Mouse (Mus musculus): ENCODE results near the gene Phb2.

Gene Phb2

DNA sequence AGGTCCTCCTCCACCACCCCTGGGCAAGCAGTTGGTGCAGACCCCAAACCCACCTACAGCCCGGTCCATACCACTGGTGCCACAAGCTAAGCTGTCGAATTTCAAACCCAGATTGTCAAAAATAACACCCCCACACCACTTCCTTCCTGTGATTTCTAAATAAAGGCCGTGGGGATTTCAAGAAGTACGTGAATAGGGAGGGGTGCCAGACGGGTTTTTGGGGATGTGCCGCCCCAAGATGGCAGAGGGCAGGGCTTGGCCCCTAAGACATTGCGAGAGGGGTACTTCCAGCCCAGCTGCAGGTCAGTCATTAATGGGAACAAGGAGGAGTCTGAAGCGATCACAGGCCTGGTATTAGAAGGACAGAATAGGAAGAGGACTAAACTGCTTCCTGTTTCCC, 11.4 kb downstream of the Phb2 start:
- no peak for DNase-seq (ENCODE audit: low spot score)

DNA sequence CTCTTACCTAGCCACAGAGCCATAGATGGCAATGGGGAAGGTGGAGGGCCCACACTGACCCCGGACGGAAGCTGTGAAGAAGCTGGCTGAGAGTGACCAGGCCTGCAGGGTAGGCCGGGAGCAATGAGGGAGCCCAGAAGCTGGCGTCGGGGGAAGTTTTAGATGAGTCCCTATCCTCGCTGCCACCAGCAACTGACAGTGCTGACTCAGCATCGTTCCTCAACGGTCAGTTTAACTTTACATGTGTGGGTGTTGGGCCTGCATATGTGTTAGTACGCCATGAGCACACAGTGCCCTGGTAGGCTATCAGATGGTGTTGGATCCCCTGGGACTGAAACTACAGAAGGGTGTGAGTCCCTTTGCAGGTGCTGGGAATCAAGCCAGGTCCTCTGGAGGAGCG, 12.3 kb downstream of the Phb2 start:
- DNase-seq (ENCODE audit: low spot score) = no peak

DNA sequence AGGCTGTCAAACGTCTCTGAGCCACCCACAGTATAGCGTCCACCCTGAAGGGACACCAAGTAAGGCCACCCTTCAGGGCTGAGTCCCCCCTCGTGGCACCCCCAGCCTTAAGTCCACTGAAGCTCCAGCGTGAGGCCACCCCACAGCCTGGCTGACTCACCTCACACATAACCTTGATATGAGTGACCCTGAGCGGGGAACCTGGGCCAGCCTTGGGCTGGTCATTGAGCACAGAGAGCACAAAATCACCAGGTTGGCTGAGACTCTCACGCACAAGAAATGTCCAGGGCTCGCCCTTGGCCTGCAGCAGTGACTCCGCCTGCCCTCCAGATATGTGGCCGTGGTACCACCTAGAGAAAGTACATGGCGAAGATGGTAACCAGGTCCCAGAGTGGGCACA, 16.5 kb downstream of the Phb2 start:
- DNase-seq (ENCODE audit: low spot score) = no peak

DNA sequence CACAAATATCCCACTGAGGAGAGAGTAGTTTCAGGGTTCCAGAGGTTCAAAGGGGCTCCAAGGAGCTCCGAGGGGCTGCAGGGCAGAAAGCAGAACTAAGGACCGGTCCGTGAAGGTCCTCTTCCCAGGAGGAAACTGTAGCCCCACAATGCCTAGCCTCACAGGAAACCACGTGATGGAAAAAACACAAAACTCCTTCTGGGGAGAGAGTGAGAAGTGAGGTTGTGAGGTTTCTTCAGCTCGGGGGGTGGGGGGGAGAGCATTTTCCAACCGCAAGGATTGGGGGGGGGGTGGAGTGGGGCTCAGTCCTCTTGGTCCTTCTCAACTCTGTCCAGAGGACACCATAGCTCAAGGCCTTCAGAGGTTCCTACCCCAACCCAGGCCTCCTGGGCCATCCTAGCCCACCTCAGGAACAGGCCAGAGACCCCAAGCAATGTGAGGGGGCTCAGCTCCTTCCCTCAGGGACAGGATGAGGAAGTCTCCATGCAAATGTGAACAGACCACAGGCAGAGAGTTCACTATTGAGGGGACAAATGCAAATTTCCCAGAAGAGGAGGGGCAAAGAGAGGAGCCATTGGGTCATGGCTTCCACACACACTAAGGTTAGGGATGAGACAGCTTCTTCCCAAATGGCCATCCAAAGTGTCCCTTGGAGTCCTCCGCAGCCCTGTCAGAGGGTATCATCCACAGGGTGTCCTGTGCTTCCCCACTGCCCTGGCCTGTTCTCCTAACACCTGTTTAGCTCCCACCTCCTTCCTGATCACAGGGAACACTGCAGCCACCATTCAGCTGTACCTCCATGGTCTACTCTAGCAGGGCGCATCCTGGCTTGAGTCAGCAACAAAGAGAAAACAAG, 17.9 kb downstream of the Phb2 start:
- no peak for DNase-seq (ENCODE audit: low spot score)

GRCm38 (mm10) chr6:124731038-124731437, 18.9 kb downstream of the Phb2 start:
- DNase-seq (ENCODE audit: low spot score) = no peak

DNA sequence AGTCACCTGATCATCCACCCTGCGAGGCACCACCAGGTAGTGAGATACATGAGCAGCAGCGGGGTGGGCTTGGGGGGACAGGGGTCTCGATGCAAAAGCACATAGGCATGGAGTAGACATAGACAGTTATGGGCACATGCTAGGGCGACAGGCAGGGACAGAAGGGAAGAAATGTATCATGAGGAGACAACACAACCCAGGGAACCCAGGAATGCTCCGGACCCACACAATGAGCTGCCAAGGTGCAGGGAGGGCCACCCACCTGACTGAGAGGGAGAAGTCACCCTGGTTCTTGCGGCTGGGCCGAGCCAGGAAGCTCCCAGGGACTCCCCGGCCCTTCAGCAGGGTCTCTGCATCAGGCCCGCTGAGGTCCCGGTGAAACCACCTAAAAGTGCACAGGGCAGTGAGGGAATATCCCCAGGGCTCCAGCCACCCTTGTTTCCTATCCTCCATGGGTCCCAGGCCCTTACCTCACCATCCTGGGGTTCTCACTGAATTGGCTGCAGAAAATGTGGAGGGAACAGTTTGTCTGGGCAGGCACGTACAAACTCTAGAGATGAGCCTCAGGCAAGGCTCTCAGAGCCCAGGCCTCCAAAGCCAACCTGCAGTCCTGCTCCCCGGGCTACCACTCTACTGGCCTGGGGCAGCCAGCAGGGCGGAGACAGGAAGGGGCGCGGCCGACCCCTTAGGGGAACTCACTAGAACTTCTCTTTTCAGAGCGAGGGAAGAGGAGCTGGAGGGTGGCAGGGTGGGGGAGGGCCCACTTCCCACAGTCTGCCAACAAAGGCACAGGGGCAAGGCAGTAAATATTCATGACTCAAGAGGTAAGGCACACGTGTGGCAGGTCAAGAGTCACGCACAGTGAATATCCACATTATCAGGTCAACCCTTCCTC, 20.6 kb downstream of the Phb2 start:
- DNase-seq (ENCODE audit: low spot score) = no peak

DNA sequence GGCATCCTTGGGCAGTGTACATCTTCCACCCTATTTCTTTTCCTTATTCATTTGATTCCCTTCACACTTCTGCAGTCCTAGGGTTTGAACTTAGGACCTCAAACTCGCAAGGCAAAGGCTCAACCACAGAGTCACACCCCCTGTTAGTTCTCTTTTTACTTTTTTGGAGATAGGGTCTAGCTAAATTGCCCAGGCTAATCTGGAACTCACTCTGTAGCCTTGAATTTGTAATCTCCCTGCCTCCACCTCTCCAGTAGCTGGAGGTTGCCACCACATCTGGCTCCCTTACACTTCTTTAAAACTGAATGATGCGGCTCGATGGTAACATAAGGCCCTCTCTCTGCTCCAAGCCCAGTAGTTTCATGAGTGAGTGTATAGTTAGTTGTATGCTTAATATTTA, 22.3 kb downstream of the Phb2 start:
- DNase-seq (ENCODE audit: low spot score) = no peak

- no peak for DNase-seq (ENCODE audit: low spot score)
Measured at GRCm38 (mm10) chr6:124737040-124737439, 24.9 kb downstream of the Phb2 start.

DNA sequence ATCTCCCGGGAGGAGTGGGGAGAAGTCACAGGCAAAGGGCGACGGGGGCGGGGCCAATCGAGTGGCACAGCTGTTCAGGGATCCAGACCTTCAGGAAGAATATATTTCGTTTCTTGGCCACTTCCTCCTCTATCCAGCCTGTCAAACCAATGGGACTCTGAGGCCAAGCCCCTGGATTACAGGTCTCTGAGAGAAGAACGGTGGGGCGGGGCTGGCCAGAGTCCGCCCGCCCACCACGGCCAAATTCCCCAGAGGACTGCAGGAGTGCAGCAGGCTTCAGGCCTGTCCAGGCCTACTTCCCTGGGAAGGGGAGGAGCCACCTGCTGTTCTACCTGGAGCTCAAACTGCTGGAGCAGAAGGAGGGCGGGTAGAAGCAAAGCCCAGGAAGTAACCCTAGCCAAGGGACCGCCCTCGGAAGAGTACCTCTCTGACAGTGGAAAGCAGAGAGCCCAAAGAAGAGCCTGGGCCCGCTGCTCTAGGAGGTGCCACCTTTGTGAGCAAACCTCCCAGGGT, 26.4 kb downstream of the Phb2 start, which contains the start of gene Ptpn6:
Gene Ptpn6 (minus strand): TSS at position 204 of the 513 bp plus-strand sequence.
- no peak for DNase-seq (ENCODE audit: low spot score)

DNA sequence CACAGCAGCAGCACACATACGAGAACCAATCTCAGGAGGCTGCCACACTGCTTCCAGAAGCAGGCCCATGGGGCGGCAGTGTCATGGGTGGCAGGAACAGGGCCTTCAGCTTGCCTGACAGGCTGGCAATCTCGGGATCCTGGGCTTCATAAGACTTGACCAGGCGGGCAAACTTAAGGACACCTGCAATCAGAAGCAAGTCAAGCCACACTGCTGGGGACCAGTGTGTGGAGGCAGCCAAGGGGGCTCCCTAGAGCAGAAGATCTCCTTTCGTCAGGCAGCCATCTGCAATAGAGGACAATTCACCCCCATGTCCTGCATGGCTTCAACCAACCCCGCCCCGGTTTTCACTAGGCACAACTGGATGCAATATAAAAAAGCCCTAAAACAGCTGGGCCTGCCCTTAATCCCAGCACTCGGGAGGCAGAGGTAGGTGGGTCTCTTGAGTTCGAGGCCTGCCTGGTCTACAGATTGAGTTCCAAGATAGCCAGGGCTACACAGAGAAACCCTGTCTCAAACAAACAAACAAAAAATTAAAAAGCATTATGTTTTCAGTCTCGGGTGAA, 27.2 kb downstream of the Phb2 start:
- DNase-seq (ENCODE audit: low spot score) = no peak

DNA sequence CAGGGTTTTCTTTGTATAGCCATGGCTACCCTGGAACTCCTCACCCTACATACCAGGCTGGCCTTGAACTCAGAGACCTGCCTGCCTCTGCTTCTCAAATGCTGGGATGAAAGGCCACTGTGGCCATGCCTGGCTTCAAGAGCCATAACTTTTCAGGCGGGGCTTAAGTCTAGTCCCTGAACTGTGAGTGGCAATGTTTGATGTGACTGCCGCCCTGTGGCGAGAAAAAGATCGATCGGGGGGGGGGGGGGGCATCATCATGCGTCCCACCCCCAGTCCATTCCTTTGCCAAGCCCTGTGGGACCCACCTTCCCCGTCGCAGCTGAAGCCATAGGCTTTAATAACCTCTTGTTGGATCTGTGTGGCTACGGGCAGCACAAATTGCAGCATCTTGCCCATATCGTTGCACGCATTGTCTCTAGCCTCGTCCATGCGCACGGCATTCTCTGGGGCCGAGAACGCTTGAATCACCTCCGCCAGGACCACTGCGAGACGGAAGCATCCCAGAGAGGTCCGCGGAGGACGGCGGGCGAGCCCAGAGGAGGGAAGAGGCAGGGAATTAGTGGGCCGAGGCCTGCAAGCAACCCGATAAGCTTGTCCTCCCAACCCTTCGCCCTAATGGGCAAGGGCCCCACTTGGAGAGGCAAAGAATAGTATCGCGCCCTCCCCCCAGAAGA, 28.2 kb downstream of the Phb2 start:
- DNase-seq (ENCODE audit: low spot score) = no peak

DNA sequence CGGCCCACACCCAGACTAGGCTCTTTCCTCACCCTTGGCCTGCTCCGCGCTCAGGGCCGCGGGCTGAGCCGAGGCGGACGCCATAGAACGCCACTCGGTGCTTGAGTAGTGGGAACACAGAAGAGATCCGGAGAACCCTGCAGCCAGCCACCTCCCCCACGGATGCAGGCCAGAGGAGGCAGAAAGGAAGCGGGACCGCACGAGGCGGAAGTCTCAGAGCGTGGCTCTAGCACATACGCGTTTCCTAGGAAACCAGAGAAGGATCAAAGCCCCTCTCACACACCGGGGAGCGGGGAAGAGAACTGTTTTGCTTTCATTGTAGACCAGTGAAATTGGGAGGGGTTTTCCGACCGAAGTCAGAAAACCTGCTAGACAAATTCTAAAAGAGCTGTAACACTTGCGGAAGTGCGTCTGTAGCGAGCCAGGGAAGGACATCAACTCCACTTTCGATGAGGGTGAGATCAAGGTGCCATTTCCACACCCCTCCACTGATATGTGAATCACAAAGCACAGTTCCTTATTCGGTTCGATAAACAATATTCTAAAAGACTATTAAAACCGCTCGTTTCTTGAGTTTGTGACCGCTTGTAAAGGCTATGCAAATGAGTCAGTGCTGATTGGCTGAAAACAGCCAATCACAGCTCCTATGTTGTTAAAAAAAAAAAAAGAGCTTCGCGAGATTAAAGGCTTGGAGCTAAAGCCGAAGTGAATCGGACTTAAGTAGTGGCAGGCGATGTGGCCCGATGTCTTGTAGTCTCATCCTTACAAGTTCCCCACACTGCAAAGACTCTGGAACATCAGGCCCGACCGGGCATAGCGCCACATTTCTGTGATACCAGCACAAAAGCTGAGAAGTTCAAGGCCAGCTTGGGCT, 29.0 kb downstream of the Phb2 start, which contains the start of gene Grcc10:
Gene Grcc10 (minus strand): TSS at position 487 of the 874 bp plus-strand sequence.
- DNase-seq (ENCODE audit: low spot score) = peak; percentile 74

DNA sequence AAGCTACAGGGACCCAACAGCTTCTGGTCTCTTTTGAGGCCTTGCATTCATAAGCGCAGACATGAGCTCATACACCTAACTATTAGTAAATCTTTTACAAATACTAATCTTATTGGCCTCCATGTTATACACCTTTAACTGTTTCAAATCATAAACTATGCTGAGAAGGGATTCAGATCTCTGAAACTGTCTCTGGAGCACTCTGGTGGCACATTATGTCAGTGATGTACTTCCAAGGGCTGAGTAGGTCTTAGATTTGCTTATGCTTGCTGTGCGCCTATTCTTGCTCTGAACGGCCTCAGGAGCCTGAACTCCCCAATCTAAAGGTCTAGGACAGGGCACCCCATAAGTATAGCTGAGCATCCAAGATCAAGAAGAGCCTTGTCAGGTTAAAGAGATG, 29.7 kb downstream of the Phb2 start:
- DNase-seq (ENCODE audit: low spot score) = no peak

GRCm38 (mm10) chr6:124742839-124743514, 30.8 kb downstream of the Phb2 start:
- DNase-seq (ENCODE audit: low spot score) = no peak

- DNase-seq (ENCODE audit: low spot score) = no peak
Measured at GRCm38 (mm10) chr6:124743647-124744046, 31.5 kb downstream of the Phb2 start.

DNA sequence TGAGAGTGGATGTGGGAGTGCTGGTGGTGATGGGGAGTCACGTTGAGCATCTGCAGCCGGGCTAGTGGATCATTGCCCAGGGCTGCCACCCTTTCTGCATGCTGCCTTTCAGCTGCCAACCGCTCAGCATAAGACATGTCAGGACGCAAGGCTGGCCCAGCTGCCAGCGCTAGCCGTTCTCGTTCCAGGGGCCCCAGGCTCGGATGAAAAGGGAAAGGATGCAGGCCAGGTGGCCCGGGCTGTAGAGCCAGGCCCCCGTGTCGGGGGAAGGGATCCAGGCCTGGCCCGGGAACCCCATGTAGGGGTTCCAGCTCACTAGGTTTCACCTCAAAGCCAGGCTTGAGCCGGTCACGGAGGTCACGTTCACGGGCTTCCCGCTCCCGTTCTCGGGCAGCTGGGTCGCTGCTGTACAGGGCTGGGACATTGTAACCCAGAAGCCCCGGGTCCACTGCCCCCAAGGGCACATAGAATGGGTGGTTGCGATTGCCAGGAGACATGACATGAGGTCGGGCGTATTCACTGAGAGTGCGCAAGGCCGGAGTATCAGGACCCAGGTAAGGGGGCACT, 32.7 kb downstream of the Phb2 start:
- DNase-seq (ENCODE audit: low spot score) = no peak

DNA sequence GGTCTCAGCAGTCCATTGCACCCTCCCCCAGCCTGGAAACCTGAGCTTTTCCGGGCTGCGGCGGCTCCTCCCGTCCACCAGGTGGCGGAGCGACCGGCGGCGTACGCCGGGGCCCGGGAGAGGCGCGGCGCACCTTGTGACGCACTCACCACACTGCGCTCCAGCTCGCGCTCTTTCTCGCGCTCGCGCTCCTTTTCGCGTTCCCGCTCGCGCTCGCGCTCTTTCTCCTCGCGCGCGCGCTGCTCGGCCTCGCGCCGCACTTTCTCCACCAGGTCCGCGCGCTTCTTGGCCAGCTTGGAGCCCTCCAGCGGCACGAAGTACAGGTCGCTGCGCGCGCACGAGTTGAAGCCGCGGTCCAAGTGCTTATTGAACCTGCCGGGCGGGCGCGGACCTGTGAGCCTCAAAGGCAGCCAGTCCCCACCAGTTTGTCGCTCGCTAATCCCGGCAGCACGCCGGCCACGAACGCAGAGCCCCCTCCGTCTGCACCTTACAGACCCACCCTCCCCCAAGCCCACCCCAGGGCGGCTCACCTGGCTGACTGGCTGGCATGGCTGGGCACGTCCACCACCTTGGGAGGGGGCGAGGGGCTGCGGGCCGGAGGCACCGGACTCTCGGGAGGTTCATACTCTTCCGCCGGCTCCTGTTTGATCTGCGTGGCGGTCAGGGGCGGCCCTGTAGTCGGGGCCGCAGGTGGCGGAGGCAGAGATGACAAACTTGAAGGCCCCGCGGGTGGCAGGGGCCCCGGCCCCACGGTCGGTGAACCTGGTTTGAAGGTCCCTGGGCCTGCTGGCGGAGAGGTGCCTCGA, 33.6 kb downstream of the Phb2 start:
- peak; percentile 88 for DNase-seq (ENCODE audit: low spot score)

DNA sequence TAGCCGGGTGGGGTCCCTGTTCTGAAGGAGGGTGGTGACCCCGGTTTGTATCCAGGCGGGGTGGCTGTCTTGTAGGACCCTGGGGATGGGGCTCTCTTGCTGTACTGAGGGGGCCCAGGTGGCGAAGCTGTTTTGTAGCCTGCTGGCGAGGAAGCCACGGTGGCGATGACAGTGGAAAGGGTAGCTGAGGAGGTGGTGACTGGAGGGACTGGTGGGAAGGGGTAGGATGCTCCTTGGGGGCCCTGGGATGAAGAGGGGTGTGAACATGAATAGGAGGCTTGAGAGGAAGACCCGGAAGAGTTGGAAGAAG, 34.1 kb downstream of the Phb2 start:
- no peak for DNase-seq (ENCODE audit: low spot score)
